Mouse (Mus musculus) limb, embryonic 11.5 days (tissue): ENCODE results near the gene Tenm2. TPM values are rescaled to one million over a fixed set of nuclear protein-coding genes. Genes with fewer than 3 reads are reported as not detected.

Experiments used
- ATAC-seq: fragments of 200-750 bp; cut with Nextera tagmentation; 2 replicates; pipeline ENCODE4 v1.8.0; 2017; ENCODE audit warnings: low read depth; ENCODE audit not compliant: insufficient number of reproducible peaks, low FRiP score, low TSS enrichment
- DNase-seq: peaks from one replicate; pipeline ENCODE4 v3.0.0-alpha.2; 2015; ENCODE audit warnings: low spot score
- H3K27ac ChIP-seq: fragments of 300-500 bp; sonication (generic); replicated peaks from 2 replicates; pipeline ENCODE4 v1.5.1; 2014; ENCODE audit warnings: low read depth, mild to moderate bottlenecking, low read length
- H3K27me3 ChIP-seq: fragments of 300-500 bp; sonication (generic); 2 replicates; pipeline ENCODE4 v1.6.1; 2014; ENCODE audit warnings: mild to moderate bottlenecking, low read length, mixed read lengths; ENCODE audit not compliant: control insufficient read depth, insufficient read depth
- H3K36me3 ChIP-seq: fragments of 300-500 bp; sonication (generic); 2 replicates; pipeline ENCODE4 v1.6.1; 2014; ENCODE audit warnings: mild to moderate bottlenecking, low read length, moderate library complexity, mixed read lengths; ENCODE audit not compliant: control insufficient read depth, insufficient read depth
- H3K4me1 ChIP-seq: fragments of 300-500 bp; sonication (generic); 2 replicates; pipeline ENCODE4 v1.6.1; 2014; ENCODE audit warnings: low read length, mixed read lengths; ENCODE audit not compliant: control insufficient read depth, insufficient read depth
- H3K4me2 ChIP-seq: fragments of 300-500 bp; sonication (generic); 2 replicates; pipeline ENCODE4 v1.6.1; 2014; ENCODE audit warnings: low read depth, mild to moderate bottlenecking, moderate library complexity; ENCODE audit not compliant: severe bottlenecking
- H3K4me3 ChIP-seq: fragments of 300-500 bp; sonication (generic); 2 replicates; pipeline ENCODE4 v1.5.1; 2014; ENCODE audit warnings: low read depth, low read length
- H3K9ac ChIP-seq: fragments of 300-500 bp; sonication (generic); 2 replicates; pipeline ENCODE4 v1.6.1; 2014; ENCODE audit warnings: mild to moderate bottlenecking, low read length
- H3K9me3 ChIP-seq: fragments of 300-500 bp; sonication (generic); 2 replicates; pipeline ENCODE4 v1.6.1; 2016; ENCODE audit warnings: low read length; ENCODE audit not compliant: control insufficient read depth
- WGBS: fragments of 180-500 bp; shearing (Covaris S2); extraction: QIAGEN DNeasy Blood & Tissue Kit; methylation state at CpG from one replicate; pipeline ENCODE4 v1.1.7; 2014; 5-methylcytosine and 5-hydroxymethylcytosine counted together
- polyA plus RNA-seq: library from polyadenylated mRNA; unstranded; fragments of >200 nt; fragmentation: Nextera tagmentation; extraction: Ambion mirVana; gene quantifications from 2 replicates; pipeline ENCODE4 v1.2.1, GENCODE M21; 2014

Tenm2 gene
- polyA plus RNA-seq, 1 experiment from 2014 or later, result 0.44 TPM

DNA sequence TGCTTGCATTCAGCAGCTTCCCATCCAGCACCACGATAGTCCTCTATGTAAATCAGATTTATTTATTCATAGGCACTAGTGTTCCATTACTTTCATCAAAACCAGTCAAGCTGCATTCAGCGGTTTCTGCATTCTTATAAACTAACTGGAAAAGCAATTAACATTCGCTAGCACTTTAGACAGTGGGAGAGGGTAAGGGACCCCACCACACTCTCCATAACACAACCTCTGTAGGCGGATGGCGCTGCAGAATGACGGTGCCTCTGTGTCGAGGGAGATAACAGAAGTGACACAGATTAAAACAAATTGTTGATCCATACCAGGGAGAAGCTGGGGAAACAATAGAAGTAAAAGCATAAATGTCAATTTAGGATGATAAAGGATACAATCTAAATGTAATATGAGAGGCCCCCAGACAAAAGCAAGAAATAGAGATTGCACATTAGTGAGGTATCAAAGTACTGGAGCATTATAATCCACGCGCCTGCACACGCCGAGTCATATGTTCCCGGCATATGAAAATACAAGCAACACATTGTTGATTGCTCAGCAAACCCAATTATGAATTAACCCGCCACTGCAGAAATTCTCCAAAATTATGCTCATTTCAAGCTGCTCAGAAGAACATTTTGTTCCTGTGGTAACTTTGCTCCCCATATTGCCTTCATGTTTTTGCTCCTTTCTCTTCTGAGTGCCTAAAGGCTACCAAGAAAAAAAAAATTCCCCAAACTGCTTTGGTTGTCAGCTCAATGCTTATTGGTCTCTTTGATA lies 904.2 kb downstream of the Tenm2 start:
- WGBS, result 60% methylated on average over 13 of the region's 13 CpGs
- DNase-seq (no peak), ATAC-seq (no peak)

DNA sequence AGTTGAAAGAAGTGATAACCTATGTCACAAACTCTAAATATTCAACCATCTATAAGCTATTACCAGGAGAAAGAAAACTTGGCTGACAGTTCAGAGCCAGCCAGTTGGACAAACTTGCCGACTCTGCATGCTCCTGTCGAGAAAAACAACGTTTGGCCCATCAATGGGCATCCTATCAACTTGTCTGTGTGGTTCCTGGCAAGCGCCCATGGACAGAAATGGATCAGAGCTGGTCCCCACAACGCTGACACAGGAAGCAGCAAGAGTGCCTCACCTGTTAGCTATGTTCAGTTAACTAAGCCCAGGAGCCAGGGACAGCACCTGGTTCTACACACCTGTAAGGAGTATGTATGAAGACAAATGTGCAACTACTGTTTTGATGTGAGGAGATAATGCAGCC lies 908.5 kb downstream of the Tenm2 start:
- no peak overlapping the region for H3K9ac ChIP-seq
- H3K27me3 ChIP-seq, result no peaks in the 10 kb centered on the region

More for the DNA sequence above, 904.2 kb downstream of the Tenm2 start:
- Histone ChIP-seq H3K4me1 (peaks cover 19% of the 10 kb centered on the region), H3K9ac (no peak overlapping the region), H3K9me3 (no peaks in the 10 kb centered on the region), H3K27me3 (no peaks in the 10 kb centered on the region), H3K27ac (no peak overlapping the region), H3K4me2 (no peak overlapping the region), H3K4me3 (no peak overlapping the region), H3K36me3 (no peaks in the 10 kb centered on the region)

DNA sequence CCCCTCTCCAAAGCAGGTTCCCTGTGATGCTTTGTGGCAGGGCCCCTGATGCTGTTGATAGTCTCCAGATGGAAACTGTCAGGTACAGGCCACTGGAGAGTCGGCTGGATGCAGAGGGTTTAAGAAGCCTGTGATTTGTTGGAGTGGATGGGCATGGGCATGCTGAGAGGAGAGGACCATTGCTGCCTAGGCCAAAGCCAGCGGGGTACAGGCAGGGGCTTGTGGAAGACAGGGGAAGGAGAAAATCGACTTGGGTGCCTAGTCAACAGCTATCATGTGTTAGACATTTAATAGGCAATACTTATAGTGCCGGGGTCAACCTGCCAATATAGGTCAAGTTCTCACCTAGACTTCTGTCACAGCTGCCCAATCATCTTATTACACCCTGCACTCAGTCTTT lies 926.4 kb downstream of the Tenm2 start:
- Histone ChIP-seq H3K4me1 (peaks cover 3% of the 10 kb centered on the region; the same call in 1 of the 2 replicates), H3K9me3 (no peaks in the 10 kb centered on the region), H3K27ac (no peak overlapping the region), H3K4me3 (no peak overlapping the region), H3K27me3 (no peaks in the 10 kb centered on the region), H3K36me3 (no peaks in the 10 kb centered on the region), H3K9ac (no peak overlapping the region), H3K4me2 (no peak overlapping the region)
- DNase-seq (no peak), ATAC-seq (no peak)
- WGBS, result 49% methylated on average over 4 of the region's 4 CpGs

More for the DNA sequence above, 908.5 kb downstream of the Tenm2 start:
- peaks cover 10% of the 10 kb centered on the region; the same call in 1 of the 2 replicates for H3K4me1 ChIP-seq
- DNase-seq, result no peak
- H3K27ac ChIP-seq, result no peak overlapping the region
- WGBS, result 90% methylated on average over 5 of the region's 5 CpGs
- no peak overlapping the region for H3K4me2 ChIP-seq
- no peak for ATAC-seq
- H3K9me3 ChIP-seq, result no peaks in the 10 kb centered on the region
- no peaks in the 10 kb centered on the region for H3K36me3 ChIP-seq
- no peak overlapping the region for H3K4me3 ChIP-seq

DNA sequence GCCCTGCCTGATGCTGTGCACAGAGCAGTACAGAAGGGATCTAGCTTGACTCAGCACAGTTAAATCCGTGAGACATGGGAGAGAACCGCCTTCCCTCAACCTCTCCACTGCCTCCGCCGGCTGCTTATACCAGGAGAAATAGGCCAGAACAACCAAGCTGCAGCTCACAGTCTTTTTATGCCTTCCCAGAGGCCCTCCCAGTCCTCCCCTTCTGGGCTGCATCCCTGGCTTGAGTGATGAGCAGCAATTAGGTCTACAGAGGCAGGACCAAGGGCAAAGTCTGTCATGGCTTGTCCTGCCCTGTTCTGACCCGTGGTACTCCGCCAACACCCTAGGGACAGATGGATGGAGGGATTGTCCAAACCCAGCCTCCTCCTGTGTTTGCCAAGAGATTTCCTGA lies 928.5 kb downstream of the Tenm2 start:
- Histone ChIP-seq H3K27ac (no peak overlapping the region), H3K36me3 (no peaks in the 10 kb centered on the region), H3K4me3 (no peak overlapping the region), H3K4me1 (peaks cover 5% of the 10 kb centered on the region; the same call in 1 of the 2 replicates), H3K27me3 (no peaks in the 10 kb centered on the region), H3K9me3 (no peaks in the 10 kb centered on the region), H3K4me2 (no peak overlapping the region), H3K9ac (no peak overlapping the region)
- DNase-seq, result no peak
- ATAC-seq, result no peak
- 76% methylated on average over 6 of the region's 6 CpGs for WGBS

DNA sequence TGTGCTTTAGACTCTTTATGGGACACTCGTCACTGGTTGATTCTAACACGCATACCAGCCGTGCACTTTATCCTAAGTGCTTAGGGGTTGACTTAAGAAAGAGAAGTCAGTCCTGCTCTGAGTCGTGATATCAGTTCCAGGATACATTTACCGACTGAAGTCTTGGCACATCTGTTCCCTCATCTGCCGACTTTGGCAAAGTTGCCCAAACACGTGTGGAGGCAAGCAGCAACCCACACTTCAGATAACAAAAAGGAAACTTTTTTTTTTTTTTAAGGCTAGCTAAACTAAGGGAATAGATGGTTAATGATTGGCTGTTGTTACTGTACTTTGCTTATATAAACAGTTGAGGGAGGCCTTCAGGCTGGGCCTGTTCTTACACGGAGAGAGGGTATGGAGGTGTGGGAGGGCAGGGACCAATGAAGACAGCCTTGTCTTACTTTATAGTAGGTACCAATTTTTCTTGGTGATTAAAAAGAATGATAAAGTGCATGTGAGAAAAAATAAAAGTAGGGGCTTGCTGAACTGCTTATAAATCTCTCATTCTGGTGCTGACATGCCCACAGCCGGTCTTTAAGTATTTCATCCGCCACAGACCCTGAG lies 930.3 kb downstream of the Tenm2 start:
- Histone ChIP-seq H3K36me3 (no peaks in the 10 kb centered on the region), H3K4me1 (peaks cover 5% of the 10 kb centered on the region; the same call in 1 of the 2 replicates), H3K4me3 (no peak overlapping the region), H3K4me2 (no peak overlapping the region), H3K9me3 (no peaks in the 10 kb centered on the region), H3K27me3 (no peaks in the 10 kb centered on the region), H3K27ac (no peak overlapping the region), H3K9ac (no peak overlapping the region)
- DNase-seq (no peak), ATAC-seq (no peak)
- WGBS, result 80% methylated on average over 10 of the region's 10 CpGs

DNA sequence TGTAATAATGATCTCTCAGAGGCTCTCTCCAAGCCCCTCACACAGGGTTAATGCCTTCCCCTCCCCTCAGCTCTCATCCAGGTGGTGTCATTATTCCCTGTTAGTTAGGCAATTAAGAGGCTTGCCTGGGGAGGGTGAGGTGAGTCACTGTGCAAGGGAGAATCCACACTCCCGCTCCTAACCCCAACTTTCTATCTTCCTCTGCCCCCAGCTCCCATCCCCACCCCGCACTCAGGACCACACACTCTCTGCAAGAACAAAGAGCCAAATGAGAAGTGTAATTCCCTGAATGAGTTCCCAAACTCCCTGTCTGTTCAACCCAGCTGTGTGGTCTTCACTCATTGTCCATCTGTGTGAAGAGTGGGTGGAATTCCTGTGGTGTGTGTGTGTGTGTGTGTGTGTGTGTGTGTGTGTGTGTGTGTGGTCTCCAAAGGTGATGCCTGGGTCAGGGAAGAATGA lies 932.8 kb downstream of the Tenm2 start:
- 33% methylated on average over 2 of the region's 2 CpGs for WGBS
- no peaks in the 10 kb centered on the region for H3K9me3 ChIP-seq
- no peak overlapping the region for H3K4me2 ChIP-seq
- H3K27ac ChIP-seq, result no peak overlapping the region
- no peaks in the 10 kb centered on the region for H3K36me3 ChIP-seq
- ATAC-seq (no peak), DNase-seq (no peak)
- no peak overlapping the region for H3K9ac ChIP-seq
- H3K27me3 ChIP-seq, result no peaks in the 10 kb centered on the region
- no peak overlapping the region for H3K4me3 ChIP-seq
- 0 out of 2 replicates have a peak, but pooled peaks cover 2% of the 10 kb centered on the region for H3K4me1 ChIP-seq

DNA sequence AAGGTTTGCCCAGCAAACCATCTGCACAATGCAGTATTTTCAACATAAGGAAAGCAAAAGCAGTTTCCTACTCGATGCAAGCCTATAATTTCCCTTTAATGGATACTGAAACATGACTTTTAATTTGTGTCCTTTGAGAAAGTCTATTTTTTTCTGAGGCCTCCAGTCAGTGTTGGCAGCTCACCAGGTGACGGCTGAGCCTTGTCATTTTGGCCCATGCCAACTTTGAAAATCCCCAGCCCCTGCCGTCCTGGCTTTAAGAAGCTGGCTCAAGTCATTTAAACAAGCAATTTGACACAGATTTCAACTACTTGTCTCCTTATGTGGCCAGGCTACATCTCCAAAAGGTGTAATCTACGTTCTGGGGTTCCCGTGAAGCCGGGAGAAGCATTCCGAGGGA lies 933.7 kb downstream of the Tenm2 start:
- Histone ChIP-seq H3K4me3 (no peak overlapping the region), H3K27ac (no peak overlapping the region), H3K36me3 (no peaks in the 10 kb centered on the region), H3K4me1 (0 out of 2 replicates have a peak, but pooled peaks cover 2% of the 10 kb centered on the region), H3K27me3 (no peaks in the 10 kb centered on the region), H3K9me3 (no peaks in the 10 kb centered on the region), H3K9ac (no peak overlapping the region), H3K4me2 (no peak overlapping the region)
- WGBS, result 59% methylated on average over 7 of the region's 7 CpGs
- no peak for DNase-seq
- no peak for ATAC-seq

DNA sequence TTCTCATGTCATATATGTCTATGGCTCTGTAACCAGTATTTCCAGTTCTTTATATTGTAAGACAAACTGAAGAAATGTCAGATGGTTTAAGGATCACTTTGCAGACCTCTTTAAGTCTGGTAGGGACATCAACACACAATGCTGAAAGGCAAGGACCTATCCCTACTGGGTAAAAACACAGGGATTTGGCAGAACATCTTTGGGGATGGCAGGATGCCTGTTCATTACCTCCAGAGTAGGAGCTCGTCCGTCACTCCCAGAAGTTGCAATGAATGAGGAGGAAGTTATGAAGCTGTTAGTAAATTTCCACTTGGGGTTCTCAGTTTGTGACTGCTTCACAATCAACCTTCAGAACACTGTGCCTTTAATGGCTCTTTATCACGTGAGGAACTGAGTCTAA lies 939.2 kb downstream of the Tenm2 start:
- Histone ChIP-seq H3K9ac (no peak overlapping the region), H3K36me3 (no peaks in the 10 kb centered on the region), H3K27me3 (no peaks in the 10 kb centered on the region), H3K4me2 (no peak overlapping the region), H3K27ac (no peak overlapping the region), H3K4me3 (no peak overlapping the region), H3K9me3 (no peaks in the 10 kb centered on the region), H3K4me1 (peaks cover 2% of the 10 kb centered on the region; the same call in 1 of the 2 replicates)
- no peak for DNase-seq
- WGBS, result 78% methylated on average over 3 of the region's 3 CpGs
- ATAC-seq, result no peak
